Mouse (Mus musculus): ENCODE measurements around the gene Mast4. TPM values are rescaled to one million over a fixed set of nuclear protein-coding genes. Genes with fewer than 3 reads are reported as not detected.

The Mast4 gene
- polyA plus RNA-seq, 1 experiment: 0.04 TPM

DNA sequence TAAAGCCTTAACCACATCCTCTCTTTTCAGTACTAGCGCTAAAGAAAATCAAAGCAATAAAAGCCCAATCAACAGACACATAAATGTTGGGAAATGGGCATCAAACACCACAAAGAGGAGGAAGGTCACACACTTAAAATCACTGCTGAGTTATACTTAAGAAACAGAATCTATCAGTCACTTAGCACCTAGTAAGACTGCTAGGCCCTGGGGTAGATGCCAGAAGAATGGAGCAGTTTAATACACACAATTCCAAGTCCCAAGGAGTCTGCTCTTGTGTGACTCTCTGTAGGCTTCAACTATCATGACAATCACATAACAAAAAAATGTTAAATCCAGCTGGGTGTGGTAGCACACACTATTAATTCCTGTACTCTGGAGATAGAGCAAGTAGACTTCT lies 483.0 kb downstream of the Mast4 start:
- H3K36me3 ChIP-seq (ENCODE audit: control insufficient read depth): no peaks in the 10 kb centered on the region
- H3K4me1 ChIP-seq (ENCODE audit: control insufficient read depth): peaks cover 13% of the 10 kb centered on the region
- no peak for TF ChIP-seq TAL1 (IDR thresholded peaks at IDR 0.05; ENCODE audit: low read length)
- no peak for TF ChIP-seq GATA1 (IDR thresholded peaks at IDR 0.05; ENCODE audit: low read length)
- H3K9me3 ChIP-seq (ENCODE audit: control insufficient read depth, low read length): no peaks in the 10 kb centered on the region
- no peaks in the 10 kb centered on the region for H3K27me3 ChIP-seq (ENCODE audit: control insufficient read depth)
- no peak overlapping the region for H3K4me3 ChIP-seq (replicated peaks)

DNA sequence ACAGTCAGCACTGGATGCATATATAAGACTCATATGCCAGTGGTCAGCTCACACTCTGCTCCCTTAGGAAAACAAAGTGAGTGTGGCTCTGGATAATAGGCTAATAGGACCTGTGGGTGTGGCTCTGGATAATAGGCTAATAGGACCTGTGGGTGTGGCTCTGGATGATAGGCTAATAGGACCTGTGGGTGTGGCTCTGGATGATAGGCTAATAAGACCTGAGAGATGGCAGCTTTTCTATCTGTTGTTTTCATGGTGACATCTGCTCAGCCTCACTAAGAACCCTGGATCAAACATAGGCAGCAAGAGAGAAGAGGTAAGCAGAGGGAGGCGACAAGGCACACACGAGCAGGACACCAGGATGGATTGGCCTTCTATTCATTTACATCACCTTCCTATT lies 483.7 kb downstream of the Mast4 start:
- TF ChIP-seq TAL1 (IDR thresholded peaks at IDR 0.05; ENCODE audit: low read length): no peak
- no peak for TF ChIP-seq GATA1 (IDR thresholded peaks at IDR 0.05; ENCODE audit: low read length)
- H3K27me3 ChIP-seq (ENCODE audit: control insufficient read depth): no peaks in the 10 kb centered on the region

GRCm38 (mm10) chr13:102849068-102849467 lies 485.2 kb downstream of the Mast4 start:
- Histone ChIP-seq H3K4me1 (ENCODE audit: control insufficient read depth) (peaks cover 27% of the 10 kb centered on the region), H3K27me3 (ENCODE audit: control insufficient read depth) (no peaks in the 10 kb centered on the region), H3K36me3 (ENCODE audit: control insufficient read depth) (no peaks in the 10 kb centered on the region), H3K4me3 (replicated peaks) (no peak overlapping the region), H3K9me3 (ENCODE audit: control insufficient read depth, low read length) (no peaks in the 10 kb centered on the region)
- TF ChIP-seq TAL1 (IDR thresholded peaks at IDR 0.05; ENCODE audit: low read length) (no peak), GATA1 (IDR thresholded peaks at IDR 0.05; ENCODE audit: low read length) (no peak)

More for the DNA sequence above, 483.7 kb downstream of the Mast4 start:
- Histone ChIP-seq H3K36me3 (ENCODE audit: control insufficient read depth) (no peaks in the 10 kb centered on the region), H3K4me3 (replicated peaks) (no peak overlapping the region), H3K9me3 (ENCODE audit: control insufficient read depth, low read length) (no peaks in the 10 kb centered on the region), H3K4me1 (ENCODE audit: control insufficient read depth) (peaks cover 13% of the 10 kb centered on the region)

DNA sequence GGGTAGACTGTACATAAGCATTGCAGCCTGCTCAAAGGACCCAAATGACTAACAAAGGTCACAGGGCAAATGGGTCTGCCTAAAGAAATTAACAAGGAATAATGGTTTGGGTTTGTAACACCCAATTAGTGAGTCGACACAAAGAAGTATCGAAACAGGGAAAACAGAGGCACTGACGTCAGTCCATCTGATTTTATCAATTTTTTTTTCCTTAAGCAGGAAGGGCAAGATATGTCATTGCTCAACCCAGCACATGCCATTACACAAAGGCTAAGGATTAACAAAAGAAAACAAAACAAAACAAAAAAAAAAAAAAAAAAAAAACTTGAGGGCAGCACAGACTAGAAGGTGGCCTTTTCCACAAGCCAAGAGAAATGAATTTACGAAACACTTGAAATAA lies 487.8 kb downstream of the Mast4 start:
- no peak for TF ChIP-seq GATA1 (IDR thresholded peaks at IDR 0.05; ENCODE audit: low read length)
- TF ChIP-seq TAL1 (IDR thresholded peaks at IDR 0.05; ENCODE audit: low read length): no peak
- Histone ChIP-seq H3K4me1 (ENCODE audit: control insufficient read depth) (peaks cover 21% of the 10 kb centered on the region), H3K27me3 (ENCODE audit: control insufficient read depth) (no peaks in the 10 kb centered on the region), H3K36me3 (ENCODE audit: control insufficient read depth) (no peaks in the 10 kb centered on the region), H3K9me3 (ENCODE audit: control insufficient read depth, low read length) (no peaks in the 10 kb centered on the region), H3K4me3 (replicated peaks) (no peak overlapping the region)

DNA sequence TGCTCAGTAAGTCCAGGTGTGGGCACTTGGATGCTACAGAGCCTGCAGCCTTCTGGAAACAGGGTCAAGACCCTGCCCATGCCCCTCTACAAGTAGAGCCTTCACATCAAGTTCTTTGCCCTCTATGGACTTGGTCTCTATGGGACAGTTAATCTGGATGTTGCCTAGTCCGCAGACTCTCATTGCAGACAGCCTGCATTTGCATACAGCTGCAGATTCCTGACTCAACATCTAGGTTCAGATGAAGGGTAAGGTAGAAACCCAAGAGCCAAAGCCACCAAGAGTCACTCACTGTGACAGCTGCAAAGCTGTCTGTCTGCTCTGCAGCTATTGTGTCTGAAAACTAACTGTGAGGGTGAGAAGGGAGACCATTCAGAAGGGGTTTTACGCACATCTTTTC lies 491.6 kb downstream of the Mast4 start:
- Histone ChIP-seq H3K27me3 (ENCODE audit: control insufficient read depth) (no peaks in the 10 kb centered on the region), H3K36me3 (ENCODE audit: control insufficient read depth) (no peaks in the 10 kb centered on the region), H3K4me3 (replicated peaks) (no peak overlapping the region), H3K9me3 (ENCODE audit: control insufficient read depth, low read length) (no peaks in the 10 kb centered on the region), H3K4me1 (ENCODE audit: control insufficient read depth) (peaks cover 14% of the 10 kb centered on the region)
- TF ChIP-seq TAL1 (IDR thresholded peaks at IDR 0.05; ENCODE audit: low read length) (no peak), GATA1 (IDR thresholded peaks at IDR 0.05; ENCODE audit: low read length) (no peak)

DNA sequence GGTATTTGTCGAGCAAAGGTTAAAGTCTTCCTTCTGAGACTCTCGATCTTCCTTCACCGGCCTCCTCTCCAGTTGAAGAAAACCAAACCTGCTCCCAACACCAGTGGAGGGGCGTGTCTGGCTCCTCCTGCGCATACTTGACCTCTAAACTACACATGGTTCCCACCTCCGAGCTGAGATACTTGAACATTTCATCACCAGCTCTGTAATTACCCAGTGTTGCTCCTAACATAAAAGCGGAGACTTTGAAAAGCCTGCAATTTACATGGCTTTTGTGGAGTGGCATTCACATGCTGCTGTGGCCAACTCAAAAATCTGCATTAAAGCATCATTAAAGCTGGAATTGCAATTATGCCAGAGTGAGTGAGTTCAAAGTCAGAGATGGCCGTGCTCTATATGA lies 492.1 kb downstream of the Mast4 start:
- TF ChIP-seq TAL1 (IDR thresholded peaks at IDR 0.05; ENCODE audit: low read length): no peak
- no peak for TF ChIP-seq GATA1 (IDR thresholded peaks at IDR 0.05; ENCODE audit: low read length)
- no peaks in the 10 kb centered on the region for H3K36me3 ChIP-seq (ENCODE audit: control insufficient read depth)
- H3K27me3 ChIP-seq (ENCODE audit: control insufficient read depth): no peaks in the 10 kb centered on the region
- no peaks in the 10 kb centered on the region for H3K9me3 ChIP-seq (ENCODE audit: control insufficient read depth, low read length)
- peaks cover 14% of the 10 kb centered on the region for H3K4me1 ChIP-seq (ENCODE audit: control insufficient read depth)
- H3K4me3 ChIP-seq (replicated peaks): no peak overlapping the region

GRCm38 (mm10) chr13:102839741-102840482 lies 494.4 kb downstream of the Mast4 start:
- Histone ChIP-seq H3K4me1 (ENCODE audit: control insufficient read depth) (peaks cover 7% of the 10 kb centered on the region), H3K9me3 (ENCODE audit: control insufficient read depth, low read length) (no peaks in the 10 kb centered on the region), H3K27me3 (ENCODE audit: control insufficient read depth) (no peaks in the 10 kb centered on the region), H3K36me3 (ENCODE audit: control insufficient read depth) (no peaks in the 10 kb centered on the region), H3K4me3 (replicated peaks) (no peak overlapping the region)
- TF ChIP-seq TAL1 (IDR thresholded peaks at IDR 0.05; ENCODE audit: low read length): no peak
- TF ChIP-seq GATA1 (IDR thresholded peaks at IDR 0.05; ENCODE audit: low read length): no peak

DNA sequence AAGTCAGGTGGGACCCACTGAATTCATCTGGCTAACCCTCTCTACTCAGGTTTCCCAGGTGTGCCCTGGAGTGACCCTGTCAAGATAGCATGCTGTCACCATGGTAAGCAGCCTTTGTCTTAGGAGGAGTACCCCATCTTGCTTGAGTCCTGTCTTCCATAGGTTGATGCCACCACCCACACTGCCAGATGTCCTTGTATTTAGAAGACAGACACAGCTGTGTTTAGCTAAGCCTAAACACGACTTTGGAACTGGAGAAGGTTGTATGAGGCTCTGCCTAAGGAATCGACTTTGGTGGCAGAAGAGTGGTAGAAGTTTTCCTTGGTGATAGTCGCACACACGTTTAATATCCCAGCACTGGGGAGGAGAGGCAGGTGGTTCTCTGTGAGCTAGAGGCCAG lies 496.9 kb downstream of the Mast4 start:
- no peak overlapping the region for H3K4me3 ChIP-seq (replicated peaks)
- TF ChIP-seq TAL1 (IDR thresholded peaks at IDR 0.05; ENCODE audit: low read length) (no peak), GATA1 (IDR thresholded peaks at IDR 0.05; ENCODE audit: low read length) (no peak)
- H3K36me3 ChIP-seq (ENCODE audit: control insufficient read depth): no peaks in the 10 kb centered on the region
- H3K27me3 ChIP-seq (ENCODE audit: control insufficient read depth): no peaks in the 10 kb centered on the region
- H3K9me3 ChIP-seq (ENCODE audit: control insufficient read depth, low read length): no peaks in the 10 kb centered on the region
- peaks cover 3% of the 10 kb centered on the region; the same call in 1 of the 2 replicates for H3K4me1 ChIP-seq (ENCODE audit: control insufficient read depth)

DNA sequence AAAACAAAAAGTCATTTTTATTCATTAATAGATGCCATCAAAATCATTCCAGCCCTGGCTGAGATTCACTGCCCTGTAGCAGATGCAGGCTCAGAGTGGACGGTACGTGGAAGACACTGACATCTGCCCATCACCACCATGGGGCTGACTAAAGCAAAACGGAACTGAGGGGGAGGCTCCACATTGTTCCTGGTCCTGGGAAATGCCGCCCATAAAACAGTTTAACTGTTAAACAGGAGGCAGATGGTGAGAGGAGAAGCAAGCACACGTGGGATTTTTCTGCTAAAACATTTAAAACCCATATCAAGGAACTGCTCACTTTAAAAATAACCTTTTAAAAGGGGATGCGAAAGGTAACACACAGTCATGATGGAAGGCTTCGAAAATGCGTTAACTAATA lies 499.0 kb downstream of the Mast4 start:
- Histone ChIP-seq H3K4me1 (ENCODE audit: control insufficient read depth) (peaks cover 3% of the 10 kb centered on the region; the same call in 1 of the 2 replicates), H3K36me3 (ENCODE audit: control insufficient read depth) (no peaks in the 10 kb centered on the region), H3K27me3 (ENCODE audit: control insufficient read depth) (no peaks in the 10 kb centered on the region), H3K4me3 (replicated peaks) (no peak overlapping the region), H3K9me3 (ENCODE audit: control insufficient read depth, low read length) (no peaks in the 10 kb centered on the region)
- no peak for TF ChIP-seq GATA1 (IDR thresholded peaks at IDR 0.05; ENCODE audit: low read length)
- TF ChIP-seq TAL1 (IDR thresholded peaks at IDR 0.05; ENCODE audit: low read length): no peak

GRCm38 (mm10) chr13:102818287-102818686 lies 516.0 kb downstream of the Mast4 start:
- no peak for TF ChIP-seq TAL1 (IDR thresholded peaks at IDR 0.05; ENCODE audit: low read length)
- TF ChIP-seq GATA1 (IDR thresholded peaks at IDR 0.05; ENCODE audit: low read length): no peak
- Histone ChIP-seq H3K27me3 (ENCODE audit: control insufficient read depth) (no peaks in the 10 kb centered on the region), H3K4me3 (replicated peaks) (no peak overlapping the region), H3K4me1 (ENCODE audit: control insufficient read depth) (peaks cover 17% of the 10 kb centered on the region), H3K36me3 (ENCODE audit: control insufficient read depth) (no peaks in the 10 kb centered on the region), H3K9me3 (ENCODE audit: control insufficient read depth, low read length) (no peaks in the 10 kb centered on the region)

All from erythroblast, embryonic 14.5 days (primary cell).